Mouse (Mus musculus) bone marrow, adult 2 months (tissue): ENCODE data around the gene Olfr649.

ENCODE experiments used
- CTCF ChIP-seq: fragments of 200-500 bp; IDR thresholded peaks from 2 replicates; pipeline ENCODE4 v1.5.1; 2011; ENCODE audit warnings: low read length, control low read depth; ENCODE audit not compliant: control insufficient read depth, insufficient read depth
- POLR2A ChIP-seq: fragments of 200-500 bp; IDR thresholded peaks from 2 replicates; pipeline ENCODE4 v1.6.1; 2011; ENCODE audit warnings: low read depth, mild to moderate bottlenecking, control low read depth, low read length, borderline replicate concordance; ENCODE audit not compliant: control insufficient read depth

DNA sequence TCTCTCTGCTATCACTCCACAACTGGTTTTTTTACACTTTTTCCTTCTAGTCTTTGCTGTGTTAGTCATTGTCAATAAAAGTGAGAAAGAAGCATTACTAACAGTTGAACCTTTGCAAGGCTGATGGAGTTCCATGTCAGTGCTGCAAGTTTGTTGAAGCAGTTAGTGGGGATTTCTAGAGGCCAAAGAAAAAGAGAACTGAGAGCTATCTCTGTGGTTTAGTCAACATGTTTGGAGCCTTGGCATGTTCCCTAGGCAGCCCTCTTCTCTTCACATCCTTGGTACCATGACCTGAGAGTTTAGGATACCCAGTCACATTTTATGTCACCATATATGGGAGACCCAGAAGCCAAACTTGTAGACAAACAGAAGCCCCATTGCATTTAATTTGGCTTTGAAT is 45.1 kb upstream of the Olfr649 start:
- TF ChIP-seq CTCF (no peak), POLR2A (no peak)
